Mouse (Mus musculus) bone marrow macrophage, adult 2 months (primary cell): ENCODE data around the gene Rpl27. TPM values are rescaled to one million over a fixed set of nuclear protein-coding genes. Genes with fewer than 3 reads are reported as not detected.
"Not testable (repeated sequence)": the region's sequence is repeated elsewhere in the genome, so short reads cannot be mapped to it uniquely, and the experiment has no call there.

ENCODE experiments used
- H3K27ac ChIP-seq: 2 replicates; pipeline ENCODE4 v1.5.1; 2012; ENCODE audit warnings: low read depth, low read length; ENCODE audit not compliant: insufficient read depth
- H3K4me1 ChIP-seq: 2 replicates; pipeline ENCODE4 v1.6.1; 2012; ENCODE audit warnings: low read length; ENCODE audit not compliant: control insufficient read depth, insufficient read depth
- H3K4me3 ChIP-seq: 2 replicates; pipeline ENCODE4 v1.5.1; 2012; ENCODE audit warnings: mild to moderate bottlenecking, low read length, moderate library complexity; ENCODE audit not compliant: insufficient read depth
- CTCF ChIP-seq: IDR thresholded peaks from 2 replicates; pipeline ENCODE4 v1.5.1; 2012; ENCODE audit warnings: low read depth, mild to moderate bottlenecking, low read length, moderate library complexity
- POLR2A ChIP-seq: IDR thresholded peaks from 2 replicates; pipeline ENCODE4 v1.6.1; 2012; ENCODE audit warnings: mild to moderate bottlenecking, low read depth, low read length, borderline replicate concordance
- polyA plus RNA-seq: library from polyadenylated mRNA; stranded (reverse); fragments of >200 nt; gene quantifications from 2 replicates; pipeline ENCODE4 v1.2.4, GENCODE M21; 2012; ENCODE audit not compliant: missing spikeins, insufficient read depth, insufficient read length

Rpl27 gene
- polyA plus RNA-seq, 1 experiment, result 519 TPM

DNA sequence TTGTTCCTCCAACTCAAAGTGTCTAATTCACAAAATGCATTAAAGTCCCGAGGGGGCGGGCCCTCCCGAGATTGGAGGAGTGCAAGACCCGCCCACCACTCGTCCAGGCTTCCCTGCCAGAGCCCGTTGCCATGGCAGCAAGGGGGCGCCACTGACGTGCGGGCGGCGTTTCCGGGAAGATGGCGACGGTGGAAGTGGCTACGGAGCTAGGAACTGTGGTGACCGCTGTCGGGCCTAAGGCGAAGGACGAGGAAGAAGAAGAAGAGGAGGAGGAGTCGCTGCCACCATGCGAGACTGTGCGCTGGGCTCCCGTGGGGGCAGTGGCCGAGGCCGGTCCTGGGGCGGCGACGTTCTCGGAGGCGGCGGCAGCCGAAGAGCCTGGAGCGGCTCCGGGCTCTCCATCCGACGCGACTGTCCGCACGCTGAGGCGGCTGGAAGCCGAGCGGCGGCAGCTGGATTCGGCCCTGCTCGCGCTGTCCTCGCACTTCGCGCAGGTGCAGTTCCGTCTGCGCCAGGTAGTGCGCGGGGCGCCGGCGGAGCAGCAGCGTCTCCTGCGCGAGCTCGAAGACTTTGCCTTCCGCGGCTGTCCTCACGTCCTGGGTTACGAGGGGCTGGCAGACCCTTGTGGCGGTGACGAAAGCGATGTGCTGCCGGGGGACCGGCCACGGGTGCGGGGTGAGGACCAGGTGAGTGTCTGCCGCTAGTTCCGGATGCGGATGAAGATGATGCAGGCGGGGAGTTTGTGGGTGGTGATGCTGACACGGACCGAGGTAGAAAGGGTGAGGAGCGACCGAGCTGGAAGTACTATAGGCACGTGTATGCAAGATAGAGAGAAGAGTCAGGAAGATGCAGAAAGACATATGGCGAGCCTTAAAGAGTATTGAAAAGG is 16.9 kb upstream of the Rpl27 start, which contains the start of the genes Rundc1 and Ptges3l:
TSS of gene Rundc1 (plus strand) at position 161 of the 889 bp plus-strand sequence.
TSS of gene Ptges3l (minus strand) at position 409 of the 889 bp plus-strand sequence.
- Histone ChIP-seq H3K4me1 (peaks cover 17% of the 10 kb centered on the region), H3K27ac (peak within 1 kb of the TSS; percentile 62), H3K4me3 (peak within 1 kb of the TSS; percentile 85)
- TF ChIP-seq CTCF (no peak), POLR2A (no peak)

GRCm38 (mm10) chr11:101426165-101426564 is 15.9 kb upstream of the Rpl27 start:
- peaks cover 17% of the 10 kb centered on the region for H3K4me1 ChIP-seq
- peak overlapping the region; percentile 85 for H3K4me3 ChIP-seq
- H3K27ac ChIP-seq, result 0 out of 2 replicates have a peak overlapping the region, but pooled peaks have one; percentile 9
- no peak for TF ChIP-seq POLR2A
- TF ChIP-seq CTCF, result no peak

- peaks cover 7% of the 10 kb centered on the region for H3K4me1 ChIP-seq
- no peak overlapping the region for H3K27ac ChIP-seq
- no peak overlapping the region for H3K4me3 ChIP-seq
- TF ChIP-seq POLR2A, result no peak
- TF ChIP-seq CTCF, result no peak
These were observed 10.8 kb upstream of the Rpl27 start for GRCm38 (mm10) chr11:101431327-101431726.

GRCm38 (mm10) chr11:101433396-101433795 is 8.7 kb upstream of the Rpl27 start:
- no peak overlapping the region for H3K27ac ChIP-seq
- no peak overlapping the region for H3K4me3 ChIP-seq
- TF ChIP-seq POLR2A (no peak), CTCF (no peak)
- H3K4me1 ChIP-seq, result no peaks in the 10 kb centered on the region

GRCm38 (mm10) chr11:101435831-101436230 is 6.3 kb upstream of the Rpl27 start:
- no peak for TF ChIP-seq POLR2A
- TF ChIP-seq CTCF, result no peak
- Histone ChIP-seq H3K4me1 (no peaks in the 10 kb centered on the region), H3K4me3 (no peak overlapping the region), H3K27ac (no peak overlapping the region)

DNA sequence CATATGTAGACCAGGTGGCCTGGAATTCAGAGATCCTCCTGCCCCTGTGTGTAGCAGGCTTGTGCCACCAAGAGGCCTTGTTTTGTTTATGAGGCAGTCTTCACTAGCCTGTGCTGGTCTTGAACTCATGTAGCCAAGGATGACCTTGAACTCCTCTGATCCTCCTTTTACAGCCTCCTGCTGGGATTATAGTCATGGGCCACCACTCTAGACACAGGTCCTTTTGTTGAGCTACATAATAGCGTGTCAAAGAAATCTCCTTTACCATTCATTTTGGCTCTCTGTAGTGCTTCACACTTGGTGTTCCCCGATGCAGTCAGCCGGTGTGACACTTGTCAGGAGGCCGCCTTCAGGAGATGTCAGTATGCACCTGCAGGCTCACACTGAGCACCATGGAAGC is 5.2 kb upstream of the Rpl27 start:
- H3K4me1 ChIP-seq, result no peaks in the 10 kb centered on the region
- no peak overlapping the region for H3K4me3 ChIP-seq
- no peak overlapping the region for H3K27ac ChIP-seq
- no peak for TF ChIP-seq CTCF
- TF ChIP-seq POLR2A, result no peak

DNA sequence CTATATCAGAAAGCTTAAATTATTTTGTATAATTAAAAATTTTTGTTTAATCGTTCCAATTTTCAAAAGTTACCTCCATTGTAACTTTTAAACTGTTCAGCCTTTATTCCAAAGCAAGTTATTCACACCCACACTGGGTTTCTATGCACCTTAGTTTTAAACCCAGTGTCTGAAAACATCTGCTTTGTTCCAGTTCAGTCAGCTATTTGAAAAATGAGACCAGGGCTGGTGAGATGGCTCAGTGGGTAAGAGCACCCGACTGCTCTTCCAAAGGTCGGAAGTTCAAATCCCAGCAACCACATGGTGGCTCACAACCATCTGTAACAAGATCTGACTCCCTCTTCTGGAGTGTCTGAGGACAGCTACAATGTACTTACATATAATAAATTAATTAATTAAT is 4.1 kb upstream of the Rpl27 start:
- H3K27ac ChIP-seq, H3K4me1 ChIP-seq, H3K4me3 ChIP-seq: not testable (repeated sequence)

DNA sequence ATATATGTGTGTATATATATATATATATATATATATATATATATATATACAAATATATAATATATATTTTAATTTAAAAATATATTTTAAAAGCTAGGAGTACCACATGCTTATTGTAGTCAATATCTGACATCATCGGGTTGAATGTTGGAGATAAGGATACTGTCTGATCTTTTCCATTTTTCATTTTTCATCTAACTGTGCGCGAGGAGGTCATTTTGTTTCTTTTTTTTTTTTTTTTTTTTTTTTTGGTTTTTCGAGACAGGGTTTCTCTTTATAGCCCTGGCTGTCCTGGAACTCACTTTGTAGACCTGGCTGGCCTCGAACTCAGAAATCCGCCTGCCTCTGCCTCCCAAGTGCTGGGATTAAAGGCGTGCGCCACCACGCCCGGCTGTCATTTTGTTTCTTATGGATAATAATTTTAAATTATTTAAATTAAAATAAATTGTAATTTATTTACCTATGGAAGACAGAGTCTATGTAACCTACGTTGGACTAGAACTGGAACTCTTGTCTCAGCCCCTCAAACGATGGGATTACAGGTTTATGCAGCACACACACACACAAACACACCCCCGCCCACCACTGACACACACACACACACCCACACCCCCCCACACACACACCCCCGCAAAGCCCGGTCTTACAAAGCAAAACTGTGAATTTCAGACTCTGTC is 510 bp upstream of the Rpl27 start:
- H3K27ac ChIP-seq, H3K4me1 ChIP-seq: not testable (repeated sequence)
- H3K4me3 ChIP-seq, result peak overlapping the region; percentile 47
- TF ChIP-seq CTCF, result 0 out of 2 replicates have a peak, but pooled peaks have one; percentile 23

DNA sequence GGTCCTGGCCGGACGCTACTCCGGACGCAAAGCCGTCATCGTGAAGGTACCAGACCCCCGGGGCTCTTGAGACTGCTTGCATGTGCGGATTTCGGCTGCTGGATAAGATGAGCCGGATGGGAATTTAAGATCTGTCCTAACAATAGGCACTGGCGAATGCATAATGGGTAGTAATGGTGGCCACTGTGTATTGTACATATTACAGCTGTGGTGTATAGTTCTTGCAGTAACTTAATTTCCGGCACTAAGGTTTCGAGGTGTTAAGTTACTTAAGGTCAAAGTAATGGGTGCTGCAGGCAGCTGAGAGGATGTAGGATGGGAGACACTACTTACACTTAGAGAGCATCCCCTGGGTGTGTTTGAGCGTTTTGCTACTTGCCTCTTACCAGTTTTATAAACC is 662 bp downstream of the Rpl27 start:
- TF ChIP-seq POLR2A (no peak), CTCF (no peak)

DNA sequence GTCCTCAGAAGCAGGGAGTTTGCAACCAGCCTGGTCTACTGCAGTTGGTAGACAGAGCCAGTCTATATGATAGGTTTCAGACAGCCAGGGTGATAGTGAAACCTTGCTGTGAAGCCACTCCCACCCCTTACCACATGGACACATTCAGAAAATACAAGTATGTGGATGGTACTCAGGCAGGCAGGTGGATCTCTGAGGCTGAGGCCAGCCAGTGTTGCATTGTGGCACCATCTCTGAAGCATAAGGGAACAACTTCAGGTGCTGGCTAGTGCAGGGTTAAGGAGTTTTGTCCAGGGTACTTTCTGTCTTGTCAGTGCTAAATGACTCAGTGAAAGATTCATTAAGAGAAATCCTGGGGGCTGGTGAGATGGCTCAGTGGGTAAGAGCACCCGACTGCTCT is 4.2 kb downstream of the Rpl27 start:
- H3K27ac ChIP-seq, result no peak overlapping the region
- no peak overlapping the region for H3K4me3 ChIP-seq
- peaks cover 11% of the 10 kb centered on the region for H3K4me1 ChIP-seq
- no peak for TF ChIP-seq POLR2A
- TF ChIP-seq CTCF, result no peak

More for the DNA sequence above, 662 bp downstream of the Rpl27 start:
- H3K4me3 ChIP-seq, result peak overlapping the region; percentile 84
- peak overlapping the region; percentile 76 for H3K27ac ChIP-seq
- peaks cover 9% of the 10 kb centered on the region for H3K4me1 ChIP-seq

DNA sequence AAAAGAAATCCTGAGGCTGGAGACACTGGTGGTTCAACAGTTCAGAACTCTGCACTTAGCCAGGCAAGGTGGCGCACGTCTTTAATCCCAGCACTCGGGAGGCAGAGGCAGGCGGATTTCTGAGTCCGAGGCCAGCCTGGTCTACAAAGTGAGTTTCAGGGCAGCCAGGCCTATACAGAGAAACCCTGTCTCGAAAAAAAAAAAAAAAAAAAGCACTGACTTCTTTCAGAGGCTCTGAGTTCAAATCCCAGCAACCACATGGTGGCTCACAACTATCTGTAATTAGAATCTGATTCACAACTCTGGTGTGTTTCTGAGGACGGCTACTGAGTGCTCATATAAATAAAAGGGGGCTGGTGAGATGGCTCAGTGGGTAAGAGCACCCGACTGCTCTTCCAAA is 4.8 kb downstream of the Rpl27 start:
- H3K4me3 ChIP-seq, H3K27ac ChIP-seq: not testable (repeated sequence)
- peaks cover 16% of the 10 kb centered on the region for H3K4me1 ChIP-seq
